Mouse (Mus musculus) heart, embryonic 12.5 days (tissue): ENCODE data around the gene Agpat4. TPM values are rescaled to one million over a fixed set of nuclear protein-coding genes. Genes with fewer than 3 reads are reported as not detected.

ENCODE experiments used
- ATAC-seq: fragments of 200-750 bp; cut with Nextera tagmentation; 2 replicates; pipeline ENCODE4 v1.8.0; 2017; ENCODE audit warnings: moderate TSS enrichment, moderate library complexity; ENCODE audit not compliant: insufficient number of reproducible peaks, low FRiP score
- H3K27ac ChIP-seq: fragments of 300-500 bp; sonication (generic); 2 replicates; pipeline ENCODE4 v1.5.1; 2016; ENCODE audit warnings: mild to moderate bottlenecking, moderate library complexity; ENCODE audit not compliant: poor library complexity, severe bottlenecking
- H3K27me3 ChIP-seq: fragments of 300-500 bp; sonication (generic); replicated peaks from 2 replicates; pipeline ENCODE4 v1.6.1; 2016; ENCODE audit warnings: mild to moderate bottlenecking, moderate library complexity
- H3K36me3 ChIP-seq: fragments of 300-500 bp; sonication (generic); 2 replicates; pipeline ENCODE4 v1.6.1; 2016; ENCODE audit warnings: mild to moderate bottlenecking, moderate library complexity
- H3K4me1 ChIP-seq: fragments of 300-500 bp; sonication (generic); replicated peaks from 2 replicates; pipeline ENCODE4 v1.6.1; 2016; ENCODE audit warnings: mild to moderate bottlenecking
- H3K4me2 ChIP-seq: fragments of 300-500 bp; sonication (generic); 2 replicates; pipeline ENCODE4 v1.6.1; 2016; ENCODE audit warnings: mild to moderate bottlenecking, moderate library complexity
- H3K4me3 ChIP-seq: fragments of 300-500 bp; sonication (generic); 2 replicates; pipeline ENCODE4 v1.5.1; 2016; ENCODE audit warnings: mild to moderate bottlenecking
- H3K9ac ChIP-seq: fragments of 300-500 bp; sonication (generic); 2 replicates; pipeline ENCODE4 v1.6.1; 2016; ENCODE audit warnings: mild to moderate bottlenecking, moderate library complexity
- H3K9me3 ChIP-seq: fragments of 300-500 bp; sonication (generic); replicated peaks from 2 replicates; pipeline ENCODE4 v1.6.1; 2016; ENCODE audit warnings: mild to moderate bottlenecking, moderate library complexity
- WGBS: fragments of 180-500 bp; shearing (Covaris S2); methylation state at CpG from one replicate; pipeline ENCODE4 v1.1.7; 2016; 5-methylcytosine and 5-hydroxymethylcytosine counted together
- polyA plus RNA-seq: library from polyadenylated mRNA; unstranded; fragments of >200 nt; fragmentation: Nextera tagmentation; extraction: Ambion mirVana; gene quantifications from 2 replicates; pipeline ENCODE4 v1.2.1, GENCODE M21; 2016

Agpat4 gene
- polyA plus RNA-seq, 1 experiment from 2014 or later = 21.1 TPM

GRCm38 (mm10) chr17:12259957-12260356 lies 141.5 kb downstream of the Agpat4 start:
- no peak for ATAC-seq
- WGBS = 91% methylated on average over 8 of the region's 8 CpGs
- H3K4me3 ChIP-seq = no peak overlapping the region
- H3K9me3 ChIP-seq = no peaks in the 10 kb centered on the region
- H3K4me1 ChIP-seq = peaks cover 5% of the 10 kb centered on the region
- H3K27me3 ChIP-seq = no peaks in the 10 kb centered on the region
- no peak overlapping the region for H3K9ac ChIP-seq
- no peak overlapping the region for H3K27ac ChIP-seq
- no peak overlapping the region for H3K4me2 ChIP-seq
- H3K36me3 ChIP-seq = peaks cover 76% of the 10 kb centered on the region

GRCm38 (mm10) chr17:12261376-12261775 lies 142.9 kb downstream of the Agpat4 start:
- H3K27ac ChIP-seq = no peak overlapping the region
- no peak overlapping the region for H3K4me2 ChIP-seq
- 89% methylated on average over 7 of the region's 7 CpGs for WGBS
- no peaks in the 10 kb centered on the region for H3K9me3 ChIP-seq
- H3K9ac ChIP-seq = no peak overlapping the region
- peaks cover 16% of the 10 kb centered on the region for H3K4me1 ChIP-seq
- no peak overlapping the region for H3K4me3 ChIP-seq
- H3K27me3 ChIP-seq = no peaks in the 10 kb centered on the region
- no peak for ATAC-seq
- H3K36me3 ChIP-seq = peaks cover 62% of the 10 kb centered on the region

- Histone ChIP-seq H3K4me2 (no peak overlapping the region), H3K9me3 (no peaks in the 10 kb centered on the region), H3K4me1 (peaks cover 16% of the 10 kb centered on the region), H3K4me3 (no peak overlapping the region), H3K27ac (no peak overlapping the region), H3K36me3 (peaks cover 57% of the 10 kb centered on the region), H3K27me3 (no peaks in the 10 kb centered on the region), H3K9ac (no peak overlapping the region)
- WGBS = 60% methylated on average over 2 of the region's 2 CpGs
- peak; percentile 35; the same call in 1 of the 2 replicates for ATAC-seq
Observed at GRCm38 (mm10) chr17:12261887-12262286, 143.4 kb downstream of the Agpat4 start.

GRCm38 (mm10) chr17:12262851-12263250 lies 144.3 kb downstream of the Agpat4 start:
- no peak overlapping the region for H3K27ac ChIP-seq
- no peak overlapping the region for H3K9ac ChIP-seq
- peaks cover 24% of the 10 kb centered on the region for H3K4me1 ChIP-seq
- H3K27me3 ChIP-seq = no peaks in the 10 kb centered on the region
- H3K36me3 ChIP-seq = peaks cover 49% of the 10 kb centered on the region
- no peaks in the 10 kb centered on the region for H3K9me3 ChIP-seq
- no peak overlapping the region for H3K4me2 ChIP-seq
- no peak overlapping the region for H3K4me3 ChIP-seq
- 93% methylated on average over 8 of the region's 8 CpGs for WGBS
- no peak for ATAC-seq

GRCm38 (mm10) chr17:12263787-12264186 lies 145.3 kb downstream of the Agpat4 start:
- H3K4me1 ChIP-seq = peaks cover 27% of the 10 kb centered on the region
- H3K4me2 ChIP-seq = no peak overlapping the region
- H3K9ac ChIP-seq = no peak overlapping the region
- no peaks in the 10 kb centered on the region for H3K9me3 ChIP-seq
- ATAC-seq = no peak
- no peak overlapping the region for H3K27ac ChIP-seq
- H3K27me3 ChIP-seq = no peaks in the 10 kb centered on the region
- 78% methylated on average over 13 of the region's 13 CpGs for WGBS
- peaks cover 41% of the 10 kb centered on the region for H3K36me3 ChIP-seq
- no peak overlapping the region for H3K4me3 ChIP-seq

GRCm38 (mm10) chr17:12264293-12264692 lies 145.8 kb downstream of the Agpat4 start:
- 77% methylated on average over 3 of the region's 3 CpGs for WGBS
- Histone ChIP-seq H3K9ac (no peak overlapping the region), H3K4me3 (no peak overlapping the region), H3K27me3 (no peaks in the 10 kb centered on the region), H3K4me1 (peaks cover 27% of the 10 kb centered on the region), H3K27ac (no peak overlapping the region), H3K9me3 (no peaks in the 10 kb centered on the region), H3K36me3 (peaks cover 40% of the 10 kb centered on the region), H3K4me2 (no peak overlapping the region)
- ATAC-seq = no peak

GRCm38 (mm10) chr17:12265969-12266925 lies 147.7 kb downstream of the Agpat4 start:
- Histone ChIP-seq H3K36me3 (peaks cover 43% of the 10 kb centered on the region), H3K27ac (peak overlapping the region; percentile 70), H3K9me3 (no peaks in the 10 kb centered on the region), H3K4me2 (peak overlapping the region; percentile 44), H3K4me3 (no peak overlapping the region), H3K4me1 (peaks cover 27% of the 10 kb centered on the region), H3K27me3 (no peaks in the 10 kb centered on the region), H3K9ac (no peak overlapping the region)
- 50% methylated on average over 21 of the region's 21 CpGs for WGBS
- peak; percentile 66 for ATAC-seq

GRCm38 (mm10) chr17:12268091-12268490 lies 149.6 kb downstream of the Agpat4 start:
- Histone ChIP-seq H3K27me3 (no peaks in the 10 kb centered on the region), H3K27ac (no peak overlapping the region), H3K4me2 (no peak overlapping the region), H3K4me1 (peaks cover 27% of the 10 kb centered on the region), H3K36me3 (peaks cover 43% of the 10 kb centered on the region), H3K9me3 (no peaks in the 10 kb centered on the region), H3K9ac (no peak overlapping the region), H3K4me3 (no peak overlapping the region)
- WGBS = 81% methylated on average over 4 of the region's 4 CpGs
- ATAC-seq = no peak

GRCm38 (mm10) chr17:12268538-12268937 lies 150.0 kb downstream of the Agpat4 start:
- Histone ChIP-seq H3K27ac (no peak overlapping the region), H3K4me1 (peaks cover 27% of the 10 kb centered on the region), H3K27me3 (no peaks in the 10 kb centered on the region), H3K4me3 (no peak overlapping the region), H3K4me2 (no peak overlapping the region), H3K9me3 (no peaks in the 10 kb centered on the region), H3K9ac (no peak overlapping the region), H3K36me3 (peaks cover 40% of the 10 kb centered on the region)
- ATAC-seq = no peak
- WGBS = 82% methylated on average over 10 of the region's 10 CpGs
